8 mouse cellular contexts compared by ENCODE assay signal in the genomic region with DNA sequence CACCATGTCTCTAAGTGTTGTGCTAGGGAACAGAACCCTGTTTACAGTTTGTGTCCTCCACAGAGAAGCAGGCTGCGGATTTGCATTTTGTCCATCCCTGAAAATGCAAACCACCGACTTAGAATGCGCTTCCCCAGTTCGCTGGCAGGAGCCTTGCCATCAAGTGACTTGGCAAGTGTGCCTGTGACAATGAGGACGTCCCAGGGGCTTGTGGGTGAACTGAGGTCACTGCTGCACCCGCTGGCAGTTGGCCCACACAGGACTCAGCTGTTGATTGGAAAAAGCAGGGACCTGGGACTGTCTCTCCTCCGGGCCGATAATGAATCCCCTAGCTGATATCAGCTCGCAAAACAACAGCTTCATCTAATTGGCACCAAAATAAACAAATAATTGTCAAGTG. TPM values are rescaled to one million over a fixed set of nuclear protein-coding genes. Genes with fewer than 3 reads are reported as not detected.
DNase-seq lines count a peak whose midpoint lies in the region; ATAC-seq lines count a peak whose summit lies in the region.

No protein-coding gene starts in this region.

- 0 out of 2 replicates have a peak, but pooled peaks cover 6% of the 10 kb centered on the region for H3K9me3 ChIP-seq in lung, embryonic 16.5 days (ENCODE audit: control insufficient read depth, low read length)

- WGBS in lung, embryonic 16.5 days: 33% methylated on average over 9 of the region's 9 CpGs

- H3K4me3 ChIP-seq in lung, embryonic 16.5 days (ENCODE audit: low read length): no peak overlapping the region

- H3K27ac ChIP-seq in lung, embryonic 16.5 days (ENCODE audit: low read length): peak overlapping the region; percentile 31; the same call in 1 of the 2 replicates

- DNase-seq in adrenal gland, adult (ENCODE audit: inconsistent age in 2 of 2, low spot score in 1 of 2): peak; percentile 4 to 42
- no peak for DNase-seq in adrenal gland, postnatal 4 days (ENCODE audit: low spot score in 2 of 2)
- peak; percentile 56 for DNase-seq in cerebellum, adult 11-12 months
- DNase-seq in gastrocnemius, postnatal 10 days: peak; percentile 63
- DNase-seq in kidney, postnatal 10 days: peak; percentile 17
- no peak for DNase-seq in adipocyte (ENCODE audit: low spot score)
- DNase-seq in thymus, postnatal 0 days (ENCODE audit: low spot score): no peak

- H3K4me2 ChIP-seq in lung, embryonic 16.5 days (ENCODE audit: low read depth, low read length): no peak overlapping the region

- H3K9ac ChIP-seq in lung, embryonic 16.5 days (ENCODE audit: low read length): no peak overlapping the region

- H3K4me1 ChIP-seq in lung, embryonic 16.5 days (replicated peaks; ENCODE audit: control insufficient read depth, insufficient read depth, low read length): peaks cover 18% of the 10 kb centered on the region

- no peaks in the 10 kb centered on the region for H3K27me3 ChIP-seq in lung, embryonic 16.5 days (ENCODE audit: control insufficient read depth, insufficient read depth, low read depth, low read length)

- H3K36me3 ChIP-seq in lung, embryonic 16.5 days (ENCODE audit: control insufficient read depth, insufficient read depth, low read length): no peaks in the 10 kb centered on the region

- ATAC-seq in lung, embryonic 16.5 days (ENCODE audit: low read depth): no peak

RNA-seq across cellular contexts. Expression of gene Pcolce2, which starts 30.4 kb away (rescaled TPM):
- total RNA-seq in adrenal gland, postnatal 4 days (2021): 1 to 10 TPM; 1.8 to 2.3 TPM
- total RNA-seq in gastrocnemius, postnatal 10 days (2021): 1 to 10 TPM; 7.4 to 9.8 TPM
- 8.7 and 9.3 TPM in 2 replicates for polyA plus RNA-seq in lung, embryonic 16.5 days (2015; fragmentation: Nextera tagmentation; extraction: Ambion mirVana)
- 3.3 and 4.9 TPM in 2 replicates for polyA plus RNA-seq in thymus, postnatal 0 days (2015; fragmentation: Nextera tagmentation; extraction: Ambion mirVana)

Comparison
In these comparisons a context has a peak if more than half of its experiments do, and no peak if none do; other contexts are left out.
1. DNase-seq: peak in adrenal gland, adult (2 of 2), cerebellum, adult 11-12 months (single experiment), gastrocnemius, postnatal 10 days (single experiment) and kidney, postnatal 10 days (single experiment); none in adrenal gland, postnatal 4 days (0 of 2), adipocyte (single experiment) and thymus, postnatal 0 days (single experiment).